Mouse (Mus musculus): ENCODE measurements around the gene Gm3233. TPM values are rescaled to one million over a fixed set of nuclear protein-coding genes. Genes with fewer than 3 reads are reported as not detected.
"Not testable (repeated sequence)": the region's sequence is repeated elsewhere in the genome, so short reads cannot be mapped to it uniquely, and the experiment has no call there.

Gene Gm3233
- total and polyA plus RNA-seq, 3 experiments, result not detected

DNA sequence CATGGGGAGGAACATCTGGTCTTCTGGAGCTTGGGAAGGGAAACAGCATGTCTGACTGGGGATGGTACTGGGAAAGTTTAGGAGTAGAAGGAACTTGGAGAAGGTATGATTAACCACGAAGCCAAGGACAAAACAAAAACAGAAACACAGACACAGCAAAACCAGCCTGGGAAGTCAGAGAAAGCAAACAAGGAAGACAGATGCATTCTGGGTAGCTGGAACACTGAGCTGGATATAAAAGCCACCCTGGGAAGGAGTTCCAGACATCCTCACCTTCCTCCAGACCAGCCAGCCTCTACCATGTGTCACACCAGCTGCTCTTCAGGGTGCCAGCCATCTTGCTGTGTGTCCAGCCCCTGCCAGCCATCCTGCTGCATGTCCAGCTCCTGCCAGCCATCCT lies 44.0 kb downstream of the Gm3233 start, which contains the start of gene Gm10142:
Gene Gm10142 (plus strand): TSS at position 301 of the 400 bp plus-strand sequence.
- no peak for TF ChIP-seq RCOR1 (conservative IDR thresholded peaks at IDR 0.05; ENCODE audit: low read depth, low read length)
- H3K4me3 ChIP-seq (replicated peaks in 1 of 3; ENCODE audit: low read depth in 2 of 3, low read length in 2 of 3, poor library complexity in 1 of 3), result no peak within 1 kb of the TSS
- dilution Hi-C loops (cut with MboI; ENCODE audit: extremely low pct_ligation_motif_present, extremely low pct_unique_long_range_greater_than_20kb, low sequenced_read_pairs), result no loop called here
- no peak within 1 kb of the TSS for H3K4me2 ChIP-seq (ENCODE audit: insufficient read depth, low read depth, poor library complexity, severe bottlenecking)
- DNase-seq (ENCODE audit: extremely low read depth), result no peak
- no peak within 1 kb of the TSS for H3K9ac ChIP-seq (ENCODE audit: insufficient read depth, low read depth)
- peaks cover 14% of the 10 kb centered on the region for H3K9me3 ChIP-seq (replicated peaks; ENCODE audit: low read length)
- no peak within 1 kb of the TSS for H3K27ac ChIP-seq (ENCODE audit: insufficient read depth, low read depth)
- H3K79me2 ChIP-seq (replicated peaks; ENCODE audit: control insufficient read depth, extremely low read depth, insufficient read depth, poor library complexity, severe bottlenecking), result no peaks in the 10 kb centered on the region
- H3K27me3 ChIP-seq (replicated peaks), result peaks cover 53% of the 10 kb centered on the region
- in situ Hi-C loops (cut with MboI; ENCODE audit: low pct_ligation_motif_present, low pct_unique_long_range_greater_than_20kb, low sequenced_read_pairs), result no loop called here
- H3K36me3 ChIP-seq (replicated peaks in 1 of 2; ENCODE audit: control insufficient read depth in 1 of 2, insufficient read depth in 1 of 2, low read length in 1 of 2), result no peaks in the 10 kb centered on the region
- no peaks in the 10 kb centered on the region for H3K4me1 ChIP-seq (ENCODE audit: control insufficient read depth in 1 of 2, insufficient read depth in 2 of 2)

DNA sequence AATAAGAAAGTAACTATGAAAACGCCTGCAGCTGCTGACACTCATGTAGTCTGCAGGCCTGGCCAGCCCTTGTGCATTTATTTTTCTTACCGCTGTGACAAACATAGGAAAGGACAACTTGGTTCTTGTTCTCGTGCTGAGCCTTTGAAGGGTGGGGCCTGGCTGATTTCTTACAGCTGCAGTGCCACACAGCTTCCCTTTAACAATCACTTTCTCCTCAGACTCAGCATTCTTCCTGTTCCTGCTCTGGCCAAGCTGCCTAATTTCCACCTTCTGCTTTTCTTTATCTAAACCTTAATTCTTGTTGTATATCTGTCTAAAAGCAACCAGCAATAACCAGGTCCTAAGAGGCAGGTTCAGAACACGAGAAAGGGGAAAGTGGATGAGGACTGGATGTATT lies 45.7 kb downstream of the Gm3233 start:
- no peak overlapping the region for H3K27ac ChIP-seq (ENCODE audit: insufficient read depth, low read depth)
- in situ Hi-C loops (cut with MboI; ENCODE audit: low pct_ligation_motif_present, low pct_unique_long_range_greater_than_20kb, low sequenced_read_pairs), result no loop called here
- H3K4me1 ChIP-seq (ENCODE audit: control insufficient read depth in 1 of 2, insufficient read depth in 2 of 2), result no peaks in the 10 kb centered on the region
- H3K36me3 ChIP-seq (replicated peaks in 1 of 2; ENCODE audit: control insufficient read depth in 1 of 2, insufficient read depth in 1 of 2, low read length in 1 of 2), result no peaks in the 10 kb centered on the region
- no peaks in the 10 kb centered on the region for H3K79me2 ChIP-seq (replicated peaks; ENCODE audit: control insufficient read depth, extremely low read depth, insufficient read depth, poor library complexity, severe bottlenecking)
- no peak overlapping the region for H3K9ac ChIP-seq (ENCODE audit: insufficient read depth, low read depth)
- H3K4me3 ChIP-seq (replicated peaks in 1 of 3; ENCODE audit: low read depth in 2 of 3, low read length in 2 of 3, poor library complexity in 1 of 3), result no peak overlapping the region
- peaks cover 58% of the 10 kb centered on the region for H3K27me3 ChIP-seq (replicated peaks)
- DNase-seq (ENCODE audit: extremely low read depth), result no peak
- dilution Hi-C loops (cut with MboI; ENCODE audit: extremely low pct_ligation_motif_present, extremely low pct_unique_long_range_greater_than_20kb, low sequenced_read_pairs), result no loop called here
- TF ChIP-seq GABPA (IDR thresholded peaks at IDR 0.05; ENCODE audit: insufficient replicate concordance, low read depth, low read length) (no peak), ZKSCAN1 (IDR thresholded peaks at IDR 0.05; ENCODE audit: borderline replicate concordance, low read depth, low read length) (no peak), MXI1 (IDR thresholded peaks at IDR 0.05; ENCODE audit: low read depth, low read length) (no peak), NRF1 (IDR thresholded peaks at IDR 0.05; ENCODE audit: low read depth, low read length) (no peak), JUND (conservative IDR thresholded peaks at IDR 0.05; ENCODE audit: low read depth, low read length) (no peak), MYC (IDR thresholded peaks at IDR 0.05; ENCODE audit: low read depth, low read length) (no peak), USF1 (IDR thresholded peaks at IDR 0.05; ENCODE audit: low read depth, low read length) (no peak), TCF12 (IDR thresholded peaks at IDR 0.05; ENCODE audit: low read depth, low read length) (no peak), CHD1 (IDR thresholded peaks at IDR 0.05; ENCODE audit: low read depth, low read length) (no peak), ETS1 (conservative IDR thresholded peaks at IDR 0.05; ENCODE audit: low read depth, low read length) (no peak), ELF1 (IDR thresholded peaks at IDR 0.05; ENCODE audit: low read depth, low read length) (no peak), POLR2A (IDR thresholded peaks at IDR 0.05; ENCODE audit: low read depth, low read length) (no peak), TBP (conservative IDR thresholded peaks at IDR 0.05; ENCODE audit: low read depth, low read length) (no peak), RCOR1 (conservative IDR thresholded peaks at IDR 0.05; ENCODE audit: low read depth, low read length) (no peak), MAX (IDR thresholded peaks at IDR 0.05; ENCODE audit: low read length) (no peak), RAD21 (IDR thresholded peaks at IDR 0.05; ENCODE audit: low read depth, low read length) (no peak), POLR2AphosphoS2 (IDR thresholded peaks at IDR 0.05; ENCODE audit: low read depth, low read length) (no peak), BHLHE40 (IDR thresholded peaks at IDR 0.05; ENCODE audit: low read depth, low read length) (no peak), UBTF (IDR thresholded peaks at IDR 0.05; ENCODE audit: low read depth, low read length) (no peak)
- H3K9me3 ChIP-seq (replicated peaks; ENCODE audit: low read length), result peaks cover 13% of the 10 kb centered on the region
- no peak overlapping the region for H3K4me2 ChIP-seq (ENCODE audit: insufficient read depth, low read depth, poor library complexity, severe bottlenecking)

DNA sequence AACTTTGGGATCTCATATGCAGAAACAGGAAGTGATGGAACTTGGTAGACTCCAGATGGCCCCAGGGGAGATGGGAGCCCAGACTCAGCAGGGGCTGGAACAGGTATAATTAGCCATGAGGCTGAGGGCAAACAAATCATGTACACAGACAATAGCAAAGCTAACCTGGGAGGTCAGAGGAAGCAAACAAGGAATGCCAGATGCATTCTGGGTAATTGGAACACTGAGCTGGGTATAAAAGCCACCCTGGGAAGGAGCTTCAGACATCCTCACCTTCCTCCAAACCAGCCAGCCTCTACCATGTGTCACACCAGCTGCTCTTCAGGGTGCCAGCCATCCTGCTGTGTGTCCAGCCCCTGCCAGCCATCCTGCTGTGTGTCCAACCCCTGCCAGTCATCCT lies 48.3 kb downstream of the Gm3233 start, which contains the start of gene Gm10024:
Gene Gm10024 (plus strand): TSS at position 301 of the 400 bp plus-strand sequence.
- H3K27ac ChIP-seq (ENCODE audit: insufficient read depth, low read depth); H3K9ac ChIP-seq (ENCODE audit: insufficient read depth, low read depth); DNase-seq (ENCODE audit: extremely low read depth); dilution Hi-C loops (cut with MboI; ENCODE audit: extremely low pct_ligation_motif_present, extremely low pct_unique_long_range_greater_than_20kb, low sequenced_read_pairs); H3K4me3 ChIP-seq (replicated peaks in 1 of 3; ENCODE audit: low read depth in 2 of 3, low read length in 2 of 3, poor library complexity in 1 of 3); in situ Hi-C loops (cut with MboI; ENCODE audit: low pct_ligation_motif_present, low pct_unique_long_range_greater_than_20kb, low sequenced_read_pairs); H3K36me3 ChIP-seq (replicated peaks in 1 of 2; ENCODE audit: control insufficient read depth in 1 of 2, insufficient read depth in 1 of 2, low read length in 1 of 2); H3K4me2 ChIP-seq (ENCODE audit: insufficient read depth, low read depth, poor library complexity, severe bottlenecking); H3K79me2 ChIP-seq (replicated peaks; ENCODE audit: control insufficient read depth, extremely low read depth, insufficient read depth, poor library complexity, severe bottlenecking); H3K4me1 ChIP-seq (ENCODE audit: control insufficient read depth in 1 of 2, insufficient read depth in 2 of 2): not testable (repeated sequence)
- Histone ChIP-seq H3K9me3 (replicated peaks; ENCODE audit: low read length) (peaks cover 20% of the 10 kb centered on the region), H3K27me3 (replicated peaks) (peaks cover 57% of the 10 kb centered on the region)
